Mouse (Mus musculus) megakaryocyte, embryonic 14.5 days (primary cell): ENCODE results near the gene Med11. TPM values are rescaled to one million over a fixed set of nuclear protein-coding genes. Genes with fewer than 3 reads are reported as not detected.

Experiments
- H3K27me3 ChIP-seq: replicated peaks from 2 replicates; pipeline ENCODE3; 2012; ENCODE audit warnings: inconsistent platforms
- H3K36me3 ChIP-seq: replicated peaks from 2 replicates; pipeline ENCODE3; 2012; ENCODE audit warnings: low read length, inconsistent platforms, mixed read lengths
- H3K4me1 ChIP-seq: 2 replicates; pipeline ENCODE4 v1.6.1; 2012; ENCODE audit warnings: inconsistent platforms
- H3K4me3 ChIP-seq: replicated peaks from 2 replicates; pipeline ENCODE3; 2012; ENCODE audit warnings: moderate library complexity, mild to moderate bottlenecking, inconsistent platforms
- H3K9me3 ChIP-seq: 2 replicates; pipeline ENCODE4 v1.6.1; 2012; ENCODE audit warnings: inconsistent platforms
- FLI1 ChIP-seq: IDR thresholded peaks from 2 replicates; pipeline ENCODE4 v1.6.1; 2012; ENCODE audit warnings: low read length, inconsistent platforms, mixed read lengths
- GATA1 ChIP-seq: IDR thresholded peaks from 3 replicates; pipeline ENCODE4 v1.6.1; 2012; ENCODE audit warnings: mixed read lengths, low read length, inconsistent platforms, borderline replicate concordance
- polyA plus RNA-seq: library from polyadenylated mRNA; stranded (reverse); fragments of >175 nt; gene quantifications from 2 replicates; pipeline ENCODE4 v1.2.3, GENCODE M21; 2012; ENCODE audit warnings: low replicate concordance; ENCODE audit not compliant: insufficient read depth

Med11 gene
- polyA plus RNA-seq, 1 experiment: 47.7 TPM

GRCm38 (mm10) chr11:70444667-70445066 lies 7.1 kb upstream of the Med11 start:
- H3K36me3 ChIP-seq: peaks cover 41% of the 10 kb centered on the region
- no peaks in the 10 kb centered on the region for H3K9me3 ChIP-seq
- no peaks in the 10 kb centered on the region for H3K27me3 ChIP-seq
- H3K4me1 ChIP-seq: peaks cover 73% of the 10 kb centered on the region
- H3K4me3 ChIP-seq: no peak overlapping the region
- no peak for TF ChIP-seq FLI1

- H3K4me1 ChIP-seq: peaks cover 74% of the 10 kb centered on the region
- peak overlapping the region; percentile 50 for H3K4me3 ChIP-seq
- H3K9me3 ChIP-seq: no peaks in the 10 kb centered on the region
- H3K27me3 ChIP-seq: no peaks in the 10 kb centered on the region
- no peak for TF ChIP-seq GATA1
- H3K36me3 ChIP-seq: peaks cover 21% of the 10 kb centered on the region
These were observed 5.0 kb upstream of the Med11 start for GRCm38 (mm10) chr11:70446756-70447155.

GRCm38 (mm10) chr11:70447373-70447772 lies 4.3 kb upstream of the Med11 start:
- Histone ChIP-seq H3K27me3 (no peaks in the 10 kb centered on the region), H3K4me1 (peaks cover 69% of the 10 kb centered on the region), H3K9me3 (no peaks in the 10 kb centered on the region), H3K4me3 (no peak overlapping the region), H3K36me3 (peaks cover 15% of the 10 kb centered on the region)
- no peak for TF ChIP-seq GATA1
- no peak for TF ChIP-seq FLI1

- peaks cover 65% of the 10 kb centered on the region for H3K4me1 ChIP-seq
- H3K4me3 ChIP-seq: peak overlapping the region; percentile 93
- no peaks in the 10 kb centered on the region for H3K9me3 ChIP-seq
- TF ChIP-seq GATA1 (no peak), FLI1 (no peak)
- peaks cover 22% of the 10 kb centered on the region for H3K36me3 ChIP-seq
- no peaks in the 10 kb centered on the region for H3K27me3 ChIP-seq
These were observed 793 bp upstream of the Med11 start for GRCm38 (mm10) chr11:70450926-70451325.

- peak overlapping the region; percentile 71 for H3K4me3 ChIP-seq
- peaks cover 22% of the 10 kb centered on the region for H3K36me3 ChIP-seq
- no peaks in the 10 kb centered on the region for H3K9me3 ChIP-seq
- no peak for TF ChIP-seq GATA1
- no peak for TF ChIP-seq FLI1
- peaks cover under 1% of the 10 kb centered on the region for H3K27me3 ChIP-seq
- peaks cover 44% of the 10 kb centered on the region for H3K4me1 ChIP-seq
These were observed 1.7 kb downstream of the Med11 start for GRCm38 (mm10) chr11:70453261-70454044.

- H3K27me3 ChIP-seq: peaks cover 53% of the 10 kb centered on the region
- TF ChIP-seq GATA1 (no peak), FLI1 (no peak)
- H3K4me3 ChIP-seq: peak within 1 kb of the TSS; percentile 91
These were observed 7.2 kb downstream of the Med11 start, which contains the start of gene Zmynd15 for GRCm38 (mm10) chr11:70458688-70459600. Gene Zmynd15 (plus strand): TSS chr11:70459433.

GRCm38 (mm10) chr11:70459601-70460101 lies 7.9 kb downstream of the Med11 start, which contains the start of gene Cxcl16:
Gene Cxcl16 (minus strand): TSS chr11:70459984.
- Histone ChIP-seq H3K9me3 (peaks cover 23% of the 10 kb centered on the region), H3K36me3 (peaks cover 7% of the 10 kb centered on the region), H3K27me3 (peaks cover 60% of the 10 kb centered on the region), H3K4me3 (peak within 1 kb of the TSS; percentile 91), H3K4me1 (peaks cover 27% of the 10 kb centered on the region)
- TF ChIP-seq FLI1 (no peak), GATA1 (no peak)

More at GRCm38 (mm10) chr11:70458688-70459600, 7.2 kb downstream of the Med11 start, which contains the start of gene Zmynd15:
- peaks cover 23% of the 10 kb centered on the region for H3K9me3 ChIP-seq
- peaks cover 11% of the 10 kb centered on the region for H3K36me3 ChIP-seq
- H3K4me1 ChIP-seq: peaks cover 23% of the 10 kb centered on the region

- H3K9me3 ChIP-seq: peaks cover 23% of the 10 kb centered on the region
- TF ChIP-seq FLI1: no peak
- TF ChIP-seq GATA1: no peak
- H3K36me3 ChIP-seq: no peaks in the 10 kb centered on the region
- H3K4me3 ChIP-seq: no peak overlapping the region
- H3K4me1 ChIP-seq: peaks cover 41% of the 10 kb centered on the region
- H3K27me3 ChIP-seq: peaks cover 82% of the 10 kb centered on the region
These were observed 12.3 kb downstream of the Med11 start for GRCm38 (mm10) chr11:70463970-70464369.

GRCm38 (mm10) chr11:70465211-70465610 lies 13.5 kb downstream of the Med11 start:
- no peak for TF ChIP-seq FLI1
- TF ChIP-seq GATA1: no peak
- H3K4me3 ChIP-seq: no peak overlapping the region
- H3K27me3 ChIP-seq: peaks cover 74% of the 10 kb centered on the region
- H3K9me3 ChIP-seq: peaks cover 18% of the 10 kb centered on the region
- H3K4me1 ChIP-seq: peaks cover 41% of the 10 kb centered on the region
- no peaks in the 10 kb centered on the region for H3K36me3 ChIP-seq

- Histone ChIP-seq H3K9me3 (peaks cover 12% of the 10 kb centered on the region), H3K36me3 (no peaks in the 10 kb centered on the region), H3K4me3 (no peak overlapping the region), H3K27me3 (peaks cover 68% of the 10 kb centered on the region), H3K4me1 (peaks cover 42% of the 10 kb centered on the region)
- TF ChIP-seq FLI1: no peak
These were observed 14.1 kb downstream of the Med11 start for GRCm38 (mm10) chr11:70465824-70466223.
